Mouse (Mus musculus): Measurements from ENCODE around the gene Chst3.

GRCm38 (mm10) chr10:60220607-60221006 lies 1.5 kb upstream of the Chst3 start:
- TF ChIP-seq CTCF (IDR thresholded peaks at IDR 0.05; ENCODE audit: low read depth) (no peak), EP300 (IDR thresholded peaks at IDR 0.05; ENCODE audit: low read depth) (no peak)
